Mouse (Mus musculus) regulatory T cell (primary cell): ENCODE measurements around the gene Enoph1.

Experiments
- in situ Hi-C: fragments of 300-600 bp; cut with MboI, MseI; formaldehyde crosslinking; loops from one replicate; pipeline ENCODE4 v1.15.1; 2025; ENCODE audit warnings: high pct_unique_total_duplicates

Gene Enoph1

GRCm38 (mm10) chr5:100040281-100040784 is 548 bp downstream of the Enoph1 start:
- in situ Hi-C loops: loop anchor here (5.0 kb wide), 1 partner anchor 58 kb away; no protein-coding TSS in a partner anchor

- in situ Hi-C loops: loop anchor here (5.0 kb wide), 1 partner anchor 59 kb away; no protein-coding TSS in a partner anchor
Measured at GRCm38 (mm10) chr5:100041272-100041671, 1.5 kb downstream of the Enoph1 start.

DNA sequence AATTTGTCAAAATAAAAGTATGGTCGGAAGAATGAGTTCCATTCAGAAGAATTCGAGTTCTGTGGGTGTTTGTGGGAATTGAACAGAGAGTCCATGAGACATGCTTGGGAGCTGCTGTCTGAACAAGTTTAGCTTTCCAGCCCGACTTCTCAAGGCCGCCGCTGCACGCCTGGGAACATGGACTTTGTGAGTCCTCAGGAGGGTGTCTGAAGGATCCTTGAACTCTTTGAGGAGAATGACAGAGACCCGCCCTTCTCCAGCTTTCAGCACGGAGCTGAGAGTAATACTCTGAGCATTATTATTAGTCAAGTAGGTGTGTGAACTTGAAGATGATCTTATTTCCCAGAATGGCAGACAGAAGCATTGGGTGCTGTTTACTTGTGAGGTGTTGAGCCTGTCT is 2.7 kb downstream of the Enoph1 start:
- in situ Hi-C loops: loop anchor here (5.0 kb wide), 1 partner anchor 60 kb away; no protein-coding TSS in a partner anchor

GRCm38 (mm10) chr5:100043361-100043760 is 3.6 kb downstream of the Enoph1 start:
- in situ Hi-C loops: loop anchor here (5.0 kb wide), 1 partner anchor 61 kb away; no protein-coding TSS in a partner anchor

DNA sequence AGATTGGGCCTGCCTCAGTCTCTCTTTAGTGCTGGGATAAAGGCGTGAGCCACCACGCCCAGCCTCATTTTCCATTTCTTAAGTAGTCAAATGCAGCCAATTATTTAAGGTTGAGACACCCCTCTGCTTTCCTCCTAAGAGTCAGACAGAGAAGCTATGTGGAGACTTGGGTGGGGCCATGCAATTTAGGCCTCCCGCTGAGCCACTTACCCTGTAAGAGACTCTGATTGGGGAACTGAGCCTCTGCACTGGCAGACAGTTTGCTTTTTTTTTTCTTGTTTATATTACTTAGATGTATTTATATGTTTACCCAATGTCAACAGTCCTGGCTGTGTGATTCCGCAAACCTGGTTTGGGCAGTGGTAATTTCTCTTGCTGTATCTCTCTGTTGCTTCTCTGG is 4.2 kb downstream of the Enoph1 start:
- in situ Hi-C loops: loop anchor here (5.0 kb wide), 1 partner anchor 62 kb away; no protein-coding TSS in a partner anchor

DNA sequence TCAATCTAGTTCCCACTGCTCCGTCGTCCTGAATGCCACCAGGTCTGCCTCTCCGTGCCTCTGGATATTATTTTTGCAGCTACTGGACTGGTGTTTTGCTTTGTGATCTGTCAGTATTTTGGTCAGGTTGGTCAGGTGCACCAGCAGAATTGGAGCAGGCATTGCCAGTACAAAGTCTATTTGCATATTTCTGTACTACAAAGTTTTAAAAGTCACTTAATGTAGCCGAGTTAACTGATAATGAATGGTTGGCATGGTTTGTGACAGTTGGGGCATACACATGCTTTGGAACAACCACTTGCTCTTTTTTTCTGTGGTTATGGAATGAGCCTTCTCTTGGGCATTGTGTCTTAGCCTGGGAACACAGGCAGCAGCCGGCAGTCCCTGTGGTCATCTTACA is 4.8 kb downstream of the Enoph1 start:
- in situ Hi-C loops: loop anchor here (5.0 kb wide), 1 partner anchor 62 kb away; no protein-coding TSS in a partner anchor

DNA sequence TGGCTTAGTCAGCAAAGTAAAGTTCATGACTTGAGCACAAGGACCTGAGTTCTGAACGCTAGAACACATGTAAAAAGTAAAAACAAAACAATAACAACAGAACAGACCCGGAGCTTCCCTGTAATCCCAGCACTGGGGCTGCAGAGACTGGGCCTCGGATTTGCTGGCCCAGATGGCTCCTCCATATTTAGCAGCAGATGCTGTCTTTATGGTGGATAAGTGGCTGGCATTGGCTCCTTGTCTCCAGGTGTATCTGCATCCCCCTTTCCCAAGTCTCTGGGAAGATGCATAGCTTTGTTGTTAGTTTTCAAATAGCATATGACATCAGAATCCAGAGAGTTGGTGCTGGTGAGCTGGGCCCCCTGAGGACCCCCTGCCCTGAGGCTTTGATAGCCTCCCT is 6.3 kb downstream of the Enoph1 start:
- in situ Hi-C loops: no loop called here

DNA sequence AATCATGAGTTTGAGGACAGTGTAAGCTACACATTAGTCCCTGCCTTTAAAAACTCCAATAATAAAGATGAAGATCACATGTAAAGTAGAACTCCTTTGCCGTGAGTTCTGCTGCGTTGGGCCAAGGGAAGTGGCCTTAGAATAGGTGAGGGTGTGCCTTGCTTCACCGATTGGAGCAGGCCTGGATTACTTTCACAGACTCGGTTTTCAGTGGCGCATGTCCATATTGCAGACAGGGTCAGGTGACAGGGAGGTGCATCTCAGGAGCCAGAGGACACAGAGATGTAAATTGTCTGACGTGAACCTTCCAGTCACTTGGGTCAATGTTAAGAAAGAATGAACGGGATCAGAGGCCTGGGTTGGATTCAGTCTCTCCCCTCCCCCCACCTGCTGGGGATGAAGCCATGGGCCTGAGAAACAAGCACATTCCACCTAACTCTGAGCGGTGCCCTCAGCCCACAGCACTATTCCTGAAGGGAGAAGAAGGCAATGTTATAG is 7.4 kb downstream of the Enoph1 start:
- in situ Hi-C loops: no loop called here

DNA sequence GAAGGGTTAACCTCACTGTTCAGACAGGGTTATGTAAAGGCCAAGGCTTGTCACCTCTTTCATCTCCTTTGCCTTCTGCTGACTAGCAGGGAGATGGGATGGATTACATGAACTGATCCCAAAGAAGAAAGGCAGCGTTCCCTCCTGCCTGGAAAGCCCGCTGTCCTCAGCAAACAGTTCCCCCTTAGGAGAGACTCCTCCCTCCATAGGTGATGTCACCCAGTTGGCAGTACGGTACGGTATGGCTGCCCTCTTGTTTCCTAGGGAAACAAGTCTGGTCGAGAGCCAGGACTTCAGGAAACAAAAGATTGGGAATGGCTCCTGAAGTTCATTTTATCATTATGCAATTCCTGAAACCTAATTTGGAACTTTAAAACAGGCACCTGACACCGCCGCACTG is 8.1 kb downstream of the Enoph1 start:
- in situ Hi-C loops: no loop called here

DNA sequence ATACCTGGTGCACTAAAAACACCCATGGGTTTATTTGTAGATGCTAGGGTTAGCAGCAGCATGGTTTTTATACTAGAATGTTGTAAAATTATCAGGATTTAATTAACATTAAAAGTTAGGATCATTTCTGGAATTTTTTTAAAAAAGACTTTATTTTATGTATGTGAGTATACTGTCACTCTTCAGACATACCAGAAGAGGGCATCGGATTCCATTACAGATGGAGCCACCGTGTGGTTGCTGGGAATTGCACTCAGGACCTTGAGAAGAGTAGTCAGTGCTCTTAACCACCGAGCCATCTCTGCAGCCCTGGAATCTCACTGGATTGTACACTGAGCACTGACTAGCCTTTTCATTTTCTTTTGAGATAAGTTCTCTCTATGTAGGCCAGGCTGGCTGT is 10.1 kb downstream of the Enoph1 start:
- in situ Hi-C loops: no loop called here

DNA sequence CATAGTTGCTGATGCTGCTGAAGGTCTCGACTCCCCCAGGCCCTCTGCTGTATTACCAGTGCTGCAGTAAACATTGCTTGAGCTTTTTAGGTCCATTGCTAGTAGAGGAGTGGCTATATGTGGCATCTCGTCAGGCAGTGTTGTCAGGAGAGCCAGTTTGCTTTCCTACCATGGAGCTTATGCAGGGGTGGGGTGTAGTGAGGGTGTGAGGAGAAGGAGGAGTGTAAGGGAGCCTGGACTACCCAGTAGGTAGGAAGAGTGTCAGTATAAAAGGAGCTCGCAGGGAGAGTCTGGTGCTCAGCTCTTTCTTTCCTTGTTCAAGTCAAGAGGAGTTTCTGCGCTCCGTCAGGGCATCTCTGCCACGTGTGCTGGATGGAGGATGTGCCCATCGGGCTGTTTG is 12.9 kb downstream of the Enoph1 start:
- in situ Hi-C loops: no loop called here

- in situ Hi-C loops: no loop called here
Measured at GRCm38 (mm10) chr5:100054807-100055547, 15.2 kb downstream of the Enoph1 start.

- in situ Hi-C loops: no loop called here
Measured at GRCm38 (mm10) chr5:100055866-100056369, 16.1 kb downstream of the Enoph1 start.

DNA sequence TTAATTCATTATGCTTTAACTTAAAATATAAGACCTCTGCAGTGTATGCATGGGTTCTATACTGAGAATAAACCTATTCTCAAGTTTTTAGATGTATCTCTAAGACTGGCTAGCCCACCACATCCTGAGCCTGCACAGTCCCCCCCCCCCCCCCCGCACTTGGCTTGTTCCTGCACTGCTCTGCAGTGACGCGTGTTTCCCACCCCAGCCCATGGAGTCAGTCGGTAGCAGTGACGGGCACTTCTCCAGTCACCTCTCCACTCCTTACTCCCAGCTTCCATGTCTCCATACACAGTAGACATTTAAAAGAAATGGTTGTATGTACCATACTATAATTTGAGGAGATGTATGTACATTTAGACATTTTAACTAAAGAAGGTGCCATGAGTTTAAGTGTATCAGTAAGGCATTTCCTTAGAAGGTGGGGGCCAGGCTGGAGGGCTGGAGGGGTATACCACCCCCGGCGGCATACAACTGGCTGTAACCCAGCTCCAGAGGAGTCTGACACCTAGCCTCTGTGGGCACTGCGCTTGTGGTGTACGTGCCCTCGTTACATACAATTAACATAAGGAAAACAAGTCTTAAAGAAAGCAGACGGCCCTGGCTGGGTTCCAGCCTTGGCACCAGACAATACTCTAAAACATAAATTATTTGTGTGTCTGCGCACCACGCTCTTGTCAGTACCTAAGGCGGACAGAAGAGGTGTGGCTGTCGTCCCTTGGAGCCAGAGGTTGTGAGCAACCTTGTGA is 17.9 kb downstream of the Enoph1 start:
- in situ Hi-C loops: no loop called here

DNA sequence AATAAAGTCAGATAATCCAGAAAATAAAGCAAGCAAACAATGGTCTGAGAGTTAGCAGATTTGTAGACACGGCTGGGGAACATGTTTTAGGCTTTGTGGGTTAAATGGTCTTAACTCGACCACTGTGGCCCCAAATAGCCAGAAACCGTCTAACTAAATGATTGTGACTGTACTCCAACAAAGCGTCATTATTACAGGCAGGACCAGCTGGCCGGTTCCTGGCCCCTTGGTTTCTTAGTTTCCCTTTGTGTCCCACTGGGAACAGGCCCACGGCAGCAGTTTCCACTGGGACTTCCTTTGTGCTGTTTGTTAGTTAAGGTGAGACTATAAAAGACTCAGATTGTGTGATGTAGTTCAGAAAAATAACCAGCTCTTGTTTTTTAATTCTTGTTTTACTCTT is 18.9 kb downstream of the Enoph1 start:
- in situ Hi-C loops: no loop called here

DNA sequence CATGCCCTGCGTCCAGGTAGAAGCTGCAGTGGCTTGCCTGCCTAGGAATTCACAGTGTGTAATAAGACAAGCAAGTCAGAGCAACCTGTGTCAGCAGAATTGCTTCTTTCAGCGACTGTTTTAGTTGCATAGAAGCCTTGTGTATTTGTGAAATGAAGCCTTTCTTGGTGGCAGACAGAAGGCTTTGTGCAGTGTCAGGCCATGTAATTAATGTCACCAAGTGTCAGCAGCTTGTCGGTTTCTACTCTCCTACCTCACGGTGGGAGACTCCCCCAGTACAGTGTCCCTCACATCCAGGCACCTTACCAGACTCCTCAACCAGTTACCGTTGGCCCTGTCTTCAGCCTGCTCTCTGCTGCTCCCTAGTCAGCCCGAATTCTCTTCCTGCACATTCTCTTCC is 19.5 kb downstream of the Enoph1 start:
- in situ Hi-C loops: no loop called here

GRCm38 (mm10) chr5:100060876-100061275 is 21.1 kb downstream of the Enoph1 start:
- in situ Hi-C loops: no loop called here

GRCm38 (mm10) chr5:100067579-100067978 is 27.8 kb downstream of the Enoph1 start:
- in situ Hi-C loops: no loop called here

- in situ Hi-C loops: no loop called here
Measured at GRCm38 (mm10) chr5:100069526-100069925, 29.7 kb downstream of the Enoph1 start.

GRCm38 (mm10) chr5:100070255-100070654 is 30.5 kb downstream of the Enoph1 start:
- in situ Hi-C loops: loop anchor here (5.0 kb wide), 1 partner anchor 172 kb away; no protein-coding TSS in a partner anchor

GRCm38 (mm10) chr5:100071541-100071940 is 31.8 kb downstream of the Enoph1 start:
- in situ Hi-C loops: loop anchor here (5.0 kb wide), 1 partner anchor 171 kb away; no protein-coding TSS in a partner anchor

GRCm38 (mm10) chr5:100072557-100072956 is 32.8 kb downstream of the Enoph1 start:
- in situ Hi-C loops: loop anchor here (5.0 kb wide), 1 partner anchor 170 kb away; no protein-coding TSS in a partner anchor
